Mouse (Mus musculus) embryonic facial prominence, embryonic 15.5 days (tissue): Measurements from ENCODE around the gene Fto. TPM values are rescaled to one million over a fixed set of nuclear protein-coding genes. Genes with fewer than 3 reads are reported as not detected.

Experiments used
- ATAC-seq: fragments of 200-750 bp; cut with Nextera tagmentation; 2 replicates; pipeline ENCODE4 v1.8.0; 2017; ENCODE audit warnings: low read depth, moderate TSS enrichment; ENCODE audit not compliant: insufficient number of reproducible peaks, low FRiP score, low TSS enrichment
- H3K27ac ChIP-seq: fragments of 300-500 bp; sonication (generic); replicated peaks from 2 replicates; pipeline ENCODE4 v1.5.1; 2015; ENCODE audit warnings: mild to moderate bottlenecking, inconsistent platforms
- H3K27me3 ChIP-seq: fragments of 300-500 bp; sonication (generic); 2 replicates; pipeline ENCODE4 v1.6.1; 2015; ENCODE audit warnings: inconsistent platforms
- H3K36me3 ChIP-seq: fragments of 300-500 bp; sonication (generic); 2 replicates; pipeline ENCODE4 v1.6.1; 2015; ENCODE audit warnings: mild to moderate bottlenecking, inconsistent platforms
- H3K4me1 ChIP-seq: fragments of 300-500 bp; sonication (generic); 2 replicates; pipeline ENCODE4 v1.6.1; 2015; ENCODE audit warnings: inconsistent platforms
- H3K4me2 ChIP-seq: fragments of 300-500 bp; sonication (generic); replicated peaks from 2 replicates; pipeline ENCODE4 v1.6.1; 2015; ENCODE audit warnings: mild to moderate bottlenecking, inconsistent platforms
- H3K4me3 ChIP-seq: fragments of 300-500 bp; sonication (generic); replicated peaks from 2 replicates; pipeline ENCODE4 v1.5.1; 2015; ENCODE audit warnings: mild to moderate bottlenecking, inconsistent platforms
- H3K9ac ChIP-seq: fragments of 300-500 bp; sonication (generic); 2 replicates; pipeline ENCODE4 v1.6.1; 2015; ENCODE audit warnings: inconsistent platforms
- H3K9me3 ChIP-seq: fragments of 300-500 bp; sonication (generic); replicated peaks from 2 replicates; pipeline ENCODE4 v1.6.1; 2016; ENCODE audit warnings: inconsistent platforms
- WGBS: fragments of 180-500 bp; shearing (Covaris S2); methylation state at CpG from one replicate; pipeline ENCODE4 v1.1.7; 2015; 5-methylcytosine and 5-hydroxymethylcytosine counted together
- polyA plus RNA-seq: library from polyadenylated mRNA; unstranded; fragments of >200 nt; fragmentation: Nextera tagmentation; extraction: Ambion mirVana; gene quantifications from 2 replicates; pipeline ENCODE4 v1.2.1, GENCODE M21; 2015

Gene Fto
- polyA plus RNA-seq, 1 experiment from 2014 or later = 111 TPM

DNA sequence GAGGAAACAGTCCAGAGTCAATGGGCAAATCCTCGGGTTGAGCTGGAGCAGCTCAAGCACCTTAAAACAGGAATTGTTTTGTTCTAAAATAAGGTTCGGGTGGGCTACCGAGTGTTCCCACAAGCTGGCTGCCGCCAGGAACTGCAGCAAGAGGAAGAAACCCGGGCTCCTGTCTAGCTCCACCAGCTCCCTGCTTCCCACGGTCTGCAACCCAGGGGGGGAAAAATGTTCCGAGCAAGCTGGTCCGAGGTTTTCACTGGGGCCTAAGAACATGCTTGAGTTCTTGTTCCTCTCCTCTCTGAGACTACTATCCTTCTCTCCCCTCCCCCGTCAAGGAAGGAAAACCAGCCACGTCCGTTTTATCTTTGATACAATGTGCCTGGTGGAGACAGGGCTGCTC is 256.5 kb downstream of the Fto start:
- ATAC-seq = no peak
- Histone ChIP-seq H3K9me3 (no peaks in the 10 kb centered on the region), H3K4me3 (no peak overlapping the region), H3K27ac (no peak overlapping the region), H3K36me3 (no peaks in the 10 kb centered on the region), H3K27me3 (0 out of 2 replicates have a peak, but pooled peaks cover 8% of the 10 kb centered on the region), H3K4me1 (peaks cover 50% of the 10 kb centered on the region), H3K9ac (no peak overlapping the region), H3K4me2 (no peak overlapping the region)
- 28% methylated on average over 11 of the region's 11 CpGs for WGBS

GRCm38 (mm10) chr8:91570809-91571208 is 257.5 kb downstream of the Fto start:
- Histone ChIP-seq H3K9ac (no peak overlapping the region), H3K4me1 (peaks cover 48% of the 10 kb centered on the region), H3K27ac (no peak overlapping the region), H3K4me3 (no peak overlapping the region), H3K4me2 (no peak overlapping the region), H3K9me3 (no peaks in the 10 kb centered on the region), H3K36me3 (no peaks in the 10 kb centered on the region), H3K27me3 (0 out of 2 replicates have a peak, but pooled peaks cover 4% of the 10 kb centered on the region)
- ATAC-seq = no peak
- WGBS = 83% methylated on average over 7 of the region's 7 CpGs

GRCm38 (mm10) chr8:91571978-91572377 is 258.7 kb downstream of the Fto start:
- 66% methylated on average over 4 of the region's 4 CpGs for WGBS
- Histone ChIP-seq H3K27ac (no peak overlapping the region), H3K36me3 (no peaks in the 10 kb centered on the region), H3K9me3 (no peaks in the 10 kb centered on the region), H3K4me3 (no peak overlapping the region), H3K9ac (no peak overlapping the region), H3K4me2 (no peak overlapping the region), H3K27me3 (0 out of 2 replicates have a peak, but pooled peaks cover 4% of the 10 kb centered on the region), H3K4me1 (peaks cover 48% of the 10 kb centered on the region)
- ATAC-seq = no peak

DNA sequence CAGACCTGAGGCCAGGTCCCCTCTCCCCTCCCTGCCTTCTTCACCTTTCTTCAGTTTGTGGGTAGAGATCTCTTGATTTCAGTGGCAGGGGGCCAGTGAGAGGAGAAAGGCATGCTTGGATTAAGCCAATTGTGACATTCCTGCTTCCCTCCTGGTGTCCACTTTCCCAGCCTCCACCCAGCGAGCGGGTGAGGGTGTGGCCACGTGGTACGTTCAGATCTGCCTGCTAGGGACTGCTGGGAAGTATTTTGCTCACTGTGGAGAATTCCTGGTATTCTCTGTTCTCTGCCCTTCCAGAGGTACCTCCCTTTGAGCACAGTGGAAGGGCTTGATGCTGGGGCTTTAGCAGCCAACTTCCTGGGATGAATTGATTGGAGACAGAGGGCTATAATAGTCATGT is 259.3 kb downstream of the Fto start:
- H3K4me2 ChIP-seq = no peak overlapping the region

DNA sequence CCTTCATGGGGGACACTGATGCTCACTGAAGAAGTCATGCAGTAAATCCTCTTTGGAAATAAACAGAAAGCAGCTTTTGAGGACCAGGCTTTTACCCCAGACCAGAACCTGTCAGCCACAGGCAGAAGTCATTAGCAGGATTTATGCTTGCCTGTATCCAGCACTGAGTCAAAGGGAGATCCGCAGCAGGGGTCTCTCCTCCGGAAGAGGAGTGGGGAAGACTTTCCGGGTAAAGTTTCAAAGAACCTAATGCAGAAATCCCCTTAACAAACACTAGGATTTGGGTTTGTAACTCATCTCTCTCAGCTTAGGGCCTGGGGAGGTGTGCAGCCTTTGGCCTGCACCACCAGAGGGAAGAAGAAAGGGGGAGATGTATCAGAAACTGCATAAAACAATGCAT is 262.3 kb downstream of the Fto start:
- 27% methylated on average over 3 of the region's 3 CpGs for WGBS
- ATAC-seq = no peak
- H3K27ac ChIP-seq = no peak overlapping the region
- peaks cover 31% of the 10 kb centered on the region for H3K4me1 ChIP-seq
- H3K4me2 ChIP-seq = no peak overlapping the region
- no peak overlapping the region for H3K4me3 ChIP-seq
- H3K9me3 ChIP-seq = no peaks in the 10 kb centered on the region
- 0 out of 2 replicates have a peak, but pooled peaks cover 3% of the 10 kb centered on the region for H3K27me3 ChIP-seq
- no peaks in the 10 kb centered on the region for H3K36me3 ChIP-seq
- H3K9ac ChIP-seq = no peak overlapping the region

More for the DNA sequence above, 259.3 kb downstream of the Fto start:
- Histone ChIP-seq H3K4me3 (no peak overlapping the region), H3K27me3 (0 out of 2 replicates have a peak, but pooled peaks cover 4% of the 10 kb centered on the region), H3K36me3 (no peaks in the 10 kb centered on the region), H3K9ac (no peak overlapping the region), H3K27ac (no peak overlapping the region), H3K4me1 (peaks cover 47% of the 10 kb centered on the region), H3K9me3 (no peaks in the 10 kb centered on the region)
- WGBS = 26% methylated on average over 4 of the region's 4 CpGs
- ATAC-seq = no peak

- no peak overlapping the region for H3K4me3 ChIP-seq
- H3K27ac ChIP-seq = no peak overlapping the region
- no peak overlapping the region for H3K4me2 ChIP-seq
- peaks cover 29% of the 10 kb centered on the region for H3K4me1 ChIP-seq
- no peaks in the 10 kb centered on the region for H3K27me3 ChIP-seq
- H3K36me3 ChIP-seq = no peaks in the 10 kb centered on the region
- H3K9me3 ChIP-seq = no peaks in the 10 kb centered on the region
- WGBS = 25% methylated on average over 17 of the region's 17 CpGs
- no peak overlapping the region for H3K9ac ChIP-seq
- no peak for ATAC-seq
Observed at GRCm38 (mm10) chr8:91576086-91576917, 263.0 kb downstream of the Fto start.

DNA sequence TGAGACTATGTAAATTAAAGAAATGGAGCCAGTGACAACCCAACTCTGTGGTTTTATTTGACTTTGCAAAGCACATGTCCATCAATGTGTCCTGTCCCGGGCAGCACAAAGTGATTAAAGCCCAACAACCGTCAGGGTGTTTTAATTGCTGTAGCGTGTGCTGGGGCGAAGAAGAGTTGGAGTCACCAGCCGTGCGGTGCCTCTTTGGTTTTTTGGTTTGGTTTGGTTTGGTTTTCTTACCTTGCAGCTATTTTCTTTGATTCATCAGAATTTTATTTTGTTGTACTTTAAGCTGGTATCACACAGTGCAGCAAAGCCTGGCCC is 263.6 kb downstream of the Fto start:
- Histone ChIP-seq H3K27me3 (no peaks in the 10 kb centered on the region), H3K9me3 (no peaks in the 10 kb centered on the region), H3K9ac (no peak overlapping the region), H3K36me3 (no peaks in the 10 kb centered on the region), H3K4me2 (no peak overlapping the region), H3K4me3 (no peak overlapping the region), H3K4me1 (peaks cover 29% of the 10 kb centered on the region), H3K27ac (no peak overlapping the region)
- WGBS = 47% methylated on average over 6 of the region's 6 CpGs
- ATAC-seq = no peak

- 90% methylated on average over 3 of the region's 3 CpGs for WGBS
- H3K27ac ChIP-seq = no peak overlapping the region
- no peaks in the 10 kb centered on the region for H3K27me3 ChIP-seq
- H3K4me3 ChIP-seq = no peak overlapping the region
- no peaks in the 10 kb centered on the region for H3K9me3 ChIP-seq
- H3K9ac ChIP-seq = no peak overlapping the region
- H3K4me1 ChIP-seq = peaks cover 21% of the 10 kb centered on the region
- H3K36me3 ChIP-seq = no peaks in the 10 kb centered on the region
- no peak overlapping the region for H3K4me2 ChIP-seq
- no peak for ATAC-seq
Observed at GRCm38 (mm10) chr8:91577605-91578004, 264.3 kb downstream of the Fto start.

- Histone ChIP-seq H3K9me3 (no peaks in the 10 kb centered on the region), H3K36me3 (no peaks in the 10 kb centered on the region), H3K4me1 (peaks cover 20% of the 10 kb centered on the region), H3K27me3 (no peaks in the 10 kb centered on the region), H3K4me3 (no peak overlapping the region), H3K27ac (no peak overlapping the region), H3K9ac (no peak overlapping the region), H3K4me2 (no peak overlapping the region)
- no peak for ATAC-seq
- 44% methylated on average over 11 of the region's 11 CpGs for WGBS
Observed at GRCm38 (mm10) chr8:91584620-91585415, 271.5 kb downstream of the Fto start.

GRCm38 (mm10) chr8:91592436-91593105 is 279.2 kb downstream of the Fto start:
- no peaks in the 10 kb centered on the region for H3K36me3 ChIP-seq
- no peak overlapping the region for H3K27ac ChIP-seq
- ATAC-seq = no peak
- H3K4me2 ChIP-seq = peak overlapping the region; percentile 35
- no peak overlapping the region for H3K4me3 ChIP-seq
- 14% methylated on average over 10 of the region's 10 CpGs for WGBS
- peaks cover 22% of the 10 kb centered on the region for H3K4me1 ChIP-seq
- H3K9ac ChIP-seq = no peak overlapping the region
- no peaks in the 10 kb centered on the region for H3K9me3 ChIP-seq
- no peaks in the 10 kb centered on the region for H3K27me3 ChIP-seq

GRCm38 (mm10) chr8:91593202-91593781 is 280.0 kb downstream of the Fto start:
- no peak for ATAC-seq
- Histone ChIP-seq H3K9ac (no peak overlapping the region), H3K4me1 (peaks cover 22% of the 10 kb centered on the region), H3K9me3 (no peaks in the 10 kb centered on the region), H3K4me2 (no peak overlapping the region), H3K27ac (no peak overlapping the region), H3K4me3 (no peak overlapping the region), H3K27me3 (no peaks in the 10 kb centered on the region), H3K36me3 (no peaks in the 10 kb centered on the region)
- 17% methylated on average over 12 of the region's 12 CpGs for WGBS
